Mouse (Mus musculus) olfactory bulb, adult 2 months (tissue): Measurements from ENCODE around the gene Trim14.

ENCODE experiments used
- CTCF ChIP-seq: fragments of 200-500 bp; IDR thresholded peaks from 2 replicates; pipeline ENCODE4 v1.5.1; 2012; ENCODE audit warnings: low read depth, mild to moderate bottlenecking, low read length, moderate library complexity; ENCODE audit not compliant: insufficient read depth
- POLR2A ChIP-seq: fragments of 200-500 bp; IDR thresholded peaks from 2 replicates; pipeline ENCODE4 v1.6.1; 2012; ENCODE audit warnings: mild to moderate bottlenecking, low read depth, low read length, moderate library complexity; ENCODE audit not compliant: insufficient read depth

- no peak for TF ChIP-seq CTCF
- no peak for TF ChIP-seq POLR2A
These were observed 23.0 kb upstream of the Trim14 start for GRCm38 (mm10) chr4:46558672-46559667.
